Mouse (Mus musculus) right cerebral cortex, postnatal 25 days (tissue): Measurements from ENCODE around the gene Hibadh.

ENCODE experiments used
- DNase-seq: peaks from one replicate; pipeline ENCODE4 v3.0.0; 2022

The Hibadh gene

DNA sequence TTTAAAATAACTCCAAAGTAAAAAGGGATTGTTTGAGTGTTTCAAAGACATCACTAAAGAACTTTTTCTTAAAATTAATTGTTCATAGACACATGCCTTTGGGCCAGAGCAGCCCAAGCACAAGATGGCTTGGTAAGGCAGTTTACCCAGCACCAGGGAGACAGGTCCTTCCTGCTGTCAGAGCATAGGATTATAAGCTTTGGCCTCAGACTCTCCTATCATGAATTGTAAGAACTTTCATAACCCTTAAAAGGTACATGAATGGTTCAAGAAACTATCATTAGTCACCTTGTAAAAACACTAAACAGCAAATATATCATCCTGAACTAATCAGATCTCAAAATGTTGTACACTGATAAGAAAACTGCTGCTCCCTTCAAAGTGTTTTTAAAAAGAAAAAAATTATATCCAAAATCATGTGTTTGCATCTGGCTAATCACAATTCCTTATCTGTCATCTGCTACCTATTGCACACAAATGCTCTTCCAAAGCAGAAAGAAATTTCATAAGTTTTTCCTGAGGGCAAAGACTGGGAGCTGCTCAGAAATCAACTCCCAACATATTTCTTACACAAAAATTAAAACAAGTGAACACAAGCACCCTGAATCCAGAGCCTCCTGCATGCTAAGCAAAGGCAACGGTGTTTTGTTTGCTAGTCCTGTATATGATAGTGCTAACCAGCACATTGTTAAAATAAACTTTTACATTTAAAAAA lies 1.6 kb downstream of the Hibadh start:
- no peak for DNase-seq

- DNase-seq, result no peak
These were observed 2.9 kb downstream of the Hibadh start for GRCm38 (mm10) chr6:52637337-52637736.

DNA sequence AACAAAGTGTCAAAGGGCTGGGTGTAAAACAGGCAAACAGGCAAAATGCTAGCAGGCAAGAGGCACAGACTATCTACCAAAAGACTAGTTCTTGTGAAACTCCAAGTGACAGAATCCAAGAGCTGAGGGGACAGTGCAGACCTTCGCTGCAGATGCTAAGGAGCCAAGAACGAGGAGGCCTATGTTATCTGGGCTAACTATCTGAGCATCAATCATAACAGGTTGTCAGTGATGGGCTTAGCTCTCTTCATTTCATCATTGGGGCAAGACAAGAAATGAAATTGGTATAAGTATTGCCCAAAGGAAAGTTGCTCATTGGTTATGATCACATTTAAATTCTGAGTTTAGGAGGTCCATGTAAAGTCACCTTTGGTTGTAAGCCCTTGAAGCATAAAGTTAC lies 4.8 kb downstream of the Hibadh start:
- no peak for DNase-seq

GRCm38 (mm10) chr6:52630625-52631024 lies 9.6 kb downstream of the Hibadh start:
- no peak for DNase-seq

DNA sequence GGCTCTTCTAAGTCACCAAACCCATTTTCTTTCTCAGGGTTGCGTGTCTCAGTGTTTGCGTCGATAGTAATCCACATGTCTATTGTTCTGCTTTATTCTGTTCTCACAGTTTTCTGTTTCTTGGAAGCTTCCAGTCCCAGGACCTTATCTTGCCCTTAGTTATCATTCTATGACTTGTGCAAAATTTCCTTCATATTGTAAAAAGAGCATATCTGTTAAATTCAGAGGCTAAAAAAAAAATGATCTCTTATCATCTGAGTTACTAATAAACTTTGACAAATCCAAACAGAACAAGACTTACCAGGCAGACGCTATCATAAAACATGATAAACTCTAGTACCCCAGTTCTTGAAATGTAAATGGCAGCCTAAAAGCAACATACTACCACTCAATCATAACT lies 11.0 kb downstream of the Hibadh start:
- no peak for DNase-seq

DNA sequence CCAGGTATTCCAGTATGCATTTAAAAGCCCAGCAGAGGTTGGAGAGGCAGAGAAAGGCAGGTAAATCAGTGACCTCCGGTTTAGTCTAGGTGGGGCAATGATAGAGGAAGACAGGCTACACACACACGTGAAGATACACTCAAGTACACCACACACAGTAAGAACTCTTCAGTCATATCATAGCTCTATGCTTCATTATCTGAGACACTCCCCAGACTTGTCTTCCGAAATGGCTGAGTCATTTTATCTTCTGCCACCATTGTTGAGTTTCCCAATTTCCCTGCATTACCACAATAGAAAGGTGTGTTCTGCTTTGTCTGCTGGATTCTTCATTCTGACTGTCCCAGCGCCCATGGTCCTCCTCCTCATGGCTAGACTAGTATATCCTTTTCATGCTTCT lies 13.5 kb downstream of the Hibadh start:
- DNase-seq, result no peak

GRCm38 (mm10) chr6:52623741-52624140 lies 16.4 kb downstream of the Hibadh start:
- no peak for DNase-seq

- no peak for DNase-seq
These were observed 18.3 kb downstream of the Hibadh start for GRCm38 (mm10) chr6:52621731-52622480.

DNA sequence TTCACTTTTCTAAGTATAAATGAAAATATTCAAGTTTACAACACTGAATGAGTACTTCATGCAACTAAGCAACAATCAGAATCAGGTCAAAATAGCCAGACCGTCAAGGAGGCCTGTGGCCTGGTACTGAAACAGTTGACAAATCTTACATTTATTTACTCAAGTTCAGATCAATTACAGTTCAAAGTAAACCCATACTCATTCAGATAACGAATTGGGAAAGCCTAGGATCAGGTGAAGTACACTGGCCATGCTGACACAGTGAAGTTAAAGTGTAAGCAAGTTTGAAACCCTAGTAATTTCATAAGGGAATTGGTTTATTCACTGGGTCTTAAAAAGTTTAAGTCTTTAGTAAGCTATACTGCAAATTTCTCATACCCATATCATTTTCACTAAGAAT lies 20.1 kb downstream of the Hibadh start:
- no peak for DNase-seq

DNA sequence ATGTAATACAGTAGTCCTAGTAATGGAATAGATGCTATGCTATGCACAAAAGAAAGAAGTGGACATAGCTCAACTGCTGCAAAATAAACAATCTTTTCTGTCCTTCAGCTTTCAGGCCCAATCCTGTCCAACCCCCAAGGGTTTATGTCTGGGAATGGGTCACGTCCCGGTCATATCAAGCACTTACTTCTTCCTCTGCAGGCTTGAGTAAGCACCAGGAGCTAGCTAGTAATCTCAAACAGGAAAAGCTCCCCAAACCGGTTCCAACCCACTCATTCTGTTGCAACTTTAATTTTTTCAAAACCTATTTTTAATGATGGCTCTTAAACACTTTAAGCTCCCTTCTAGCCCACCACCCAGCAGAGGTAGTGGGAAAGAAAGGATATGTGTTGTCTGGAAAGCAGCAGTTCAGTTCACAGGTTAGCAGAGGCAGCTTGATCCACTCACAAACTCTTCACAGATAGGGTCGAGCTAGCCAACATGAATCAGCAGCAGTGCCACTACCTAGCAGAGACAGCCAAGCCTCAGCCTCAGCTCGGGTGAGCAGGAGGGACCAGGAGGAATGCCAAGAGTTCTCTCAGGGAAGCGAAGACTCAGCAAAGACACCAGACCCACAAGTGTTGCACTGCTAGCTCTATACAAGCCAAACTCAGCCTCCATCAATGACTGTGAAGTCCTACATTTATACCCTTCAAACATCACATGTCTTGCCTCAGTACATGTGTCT lies 30.4 kb downstream of the Hibadh start:
- no peak for DNase-seq

- DNase-seq, result no peak
These were observed 32.1 kb downstream of the Hibadh start for GRCm38 (mm10) chr6:52608121-52608520.

DNA sequence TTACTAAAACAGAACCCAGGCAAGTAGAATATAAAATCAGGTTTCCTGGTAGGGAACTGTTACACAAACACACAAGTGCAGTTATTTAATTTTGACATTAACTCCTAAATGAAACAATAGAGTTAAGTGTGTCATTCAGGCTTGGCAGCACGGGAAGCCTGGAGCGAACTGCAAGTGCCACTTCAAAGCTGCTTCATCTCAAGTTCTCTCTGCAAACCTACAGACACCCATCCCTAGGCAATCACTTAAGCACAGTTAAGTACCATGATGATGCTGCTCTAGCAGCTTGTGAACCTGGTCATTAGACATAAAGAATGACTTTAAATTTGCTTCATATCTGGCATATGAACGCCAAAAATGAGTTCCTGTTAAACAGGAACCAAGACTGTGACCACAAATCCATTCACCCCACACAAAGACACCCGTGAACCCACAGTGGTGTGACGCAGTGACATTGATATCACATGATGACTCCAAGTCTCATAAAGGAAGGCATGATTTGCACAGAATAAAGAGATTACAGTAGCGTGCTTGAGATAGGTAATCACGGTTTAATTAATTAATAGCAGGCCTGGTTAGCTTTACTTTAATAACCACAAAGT lies 33.3 kb downstream of the Hibadh start:
- DNase-seq, result no peak

DNA sequence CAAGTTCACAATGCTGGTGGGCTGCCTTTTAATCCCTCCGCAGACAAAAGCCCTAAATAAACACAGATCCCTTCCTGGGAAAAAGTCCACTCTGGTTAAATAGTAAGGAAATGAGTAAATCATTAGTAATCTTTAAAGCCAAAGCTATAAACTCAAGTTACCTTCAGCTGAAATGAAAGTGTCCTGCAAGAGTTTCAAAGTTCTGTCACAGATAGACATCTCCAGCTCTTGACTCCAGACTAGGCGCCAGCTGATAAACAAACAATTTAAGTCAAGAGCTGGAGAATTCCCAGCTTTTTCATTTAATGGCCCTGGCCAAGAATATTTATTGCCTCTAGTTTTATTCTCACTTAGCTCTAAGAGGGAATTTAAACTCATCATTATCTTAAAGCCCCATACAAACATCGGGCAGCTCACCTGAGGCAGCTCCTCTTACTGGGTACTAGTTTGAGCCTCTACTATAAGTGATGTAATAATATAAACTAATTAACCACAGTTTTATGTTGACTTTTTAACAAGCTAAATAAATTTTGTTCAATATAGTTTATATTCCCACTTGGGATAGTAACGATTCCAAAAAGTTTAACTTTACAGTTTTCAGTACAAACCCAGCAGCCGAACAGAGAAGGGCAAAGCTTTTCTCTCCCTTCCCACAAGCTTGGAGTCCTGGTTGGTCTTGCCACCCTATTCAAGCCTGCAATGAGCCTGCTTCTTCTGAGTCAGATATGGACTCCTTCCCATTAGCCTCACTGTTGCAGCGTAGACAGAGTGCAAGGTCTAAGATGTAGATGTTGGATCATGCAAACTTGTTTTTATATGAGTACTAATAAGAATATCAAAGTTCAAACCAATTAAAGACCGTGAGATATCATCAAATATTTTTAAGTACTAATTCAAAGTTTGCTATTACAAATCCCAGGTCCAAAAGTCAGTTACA lies 38.2 kb downstream of the Hibadh start:
- DNase-seq, result no peak

- peak; percentile 21 for DNase-seq
These were observed 39.1 kb downstream of the Hibadh start for GRCm38 (mm10) chr6:52601117-52601516.

DNA sequence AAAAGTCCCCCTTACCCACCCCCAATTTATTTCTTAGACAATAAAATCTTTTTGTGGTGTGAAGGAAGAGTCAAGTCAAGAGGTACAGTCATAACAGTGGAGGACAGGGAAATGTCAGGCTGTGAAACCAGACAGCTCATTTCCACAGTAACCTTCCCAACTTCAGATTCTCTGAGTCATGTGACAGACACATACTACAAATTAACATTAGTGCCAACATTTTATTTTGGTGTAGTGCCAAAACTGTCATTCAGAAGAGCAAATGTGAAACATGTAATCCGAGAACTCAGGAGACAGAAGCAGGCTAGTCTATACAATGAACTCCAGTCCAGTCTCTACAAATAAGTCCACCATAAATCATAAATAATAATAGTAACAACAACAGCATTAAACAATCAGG lies 45.4 kb downstream of the Hibadh start:
- no peak for DNase-seq

DNA sequence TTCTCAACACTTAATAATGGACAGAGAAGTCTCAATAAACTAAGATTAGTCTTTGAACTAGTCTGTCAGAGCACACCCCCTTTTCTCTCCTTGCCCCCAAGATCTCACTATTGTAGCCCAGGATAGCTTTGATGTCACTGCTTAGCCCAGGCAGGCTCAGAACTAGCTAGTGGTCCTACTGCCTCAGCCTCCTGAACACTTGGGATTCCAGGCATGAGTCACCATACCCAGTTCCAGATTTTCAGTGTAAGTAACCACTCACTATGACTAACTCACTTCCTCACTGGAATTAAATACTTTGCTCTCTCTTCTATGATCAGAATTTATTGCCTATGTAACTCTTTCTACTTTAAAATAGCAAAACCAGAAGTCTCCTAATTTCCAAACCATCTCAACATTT lies 53.6 kb downstream of the Hibadh start:
- no peak for DNase-seq

- peak; percentile 25 for DNase-seq
These were observed 55.8 kb downstream of the Hibadh start for GRCm38 (mm10) chr6:52584383-52584782.

GRCm38 (mm10) chr6:52581081-52581480 lies 59.1 kb downstream of the Hibadh start:
- no peak for DNase-seq

GRCm38 (mm10) chr6:52578322-52578721 lies 61.9 kb downstream of the Hibadh start:
- no peak for DNase-seq

DNA sequence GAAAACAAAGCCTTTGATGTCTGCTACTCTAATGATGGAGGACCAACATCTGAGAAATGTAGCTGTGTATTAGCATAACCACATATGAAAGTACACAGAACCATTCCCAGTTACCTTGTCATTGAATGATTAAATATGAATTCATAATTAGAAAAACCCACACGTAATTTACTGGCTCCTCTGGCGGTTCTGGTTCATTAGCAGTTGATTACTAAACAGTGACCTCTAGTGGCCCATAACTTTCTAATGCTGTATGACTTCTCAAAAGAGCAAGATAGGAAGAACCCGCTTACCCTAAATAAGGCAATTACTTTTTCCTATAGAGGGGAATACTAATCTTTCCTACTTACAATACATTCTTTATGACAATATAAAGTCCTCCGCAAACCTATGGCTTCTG lies 62.9 kb downstream of the Hibadh start:
- DNase-seq, result no peak

DNA sequence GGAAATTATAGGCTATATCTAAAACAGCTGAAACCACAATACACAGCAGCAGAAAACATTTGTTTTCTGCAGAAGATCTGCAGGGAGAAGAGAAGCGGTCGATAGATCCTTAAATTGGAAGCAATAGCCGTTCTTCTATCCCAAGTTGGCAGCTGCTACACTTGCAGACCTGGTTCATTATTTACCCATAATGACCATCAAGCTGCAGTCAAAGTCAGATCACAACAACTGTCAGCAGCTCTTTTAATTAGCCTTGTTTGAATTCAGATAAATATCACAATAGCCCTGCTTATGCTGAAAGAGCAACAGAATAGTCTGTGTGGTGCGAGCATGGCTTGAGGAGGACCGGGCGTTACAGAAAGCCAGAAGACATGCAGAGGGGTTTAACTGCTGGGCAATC lies 71.5 kb downstream of the Hibadh start:
- no peak for DNase-seq
